Mouse (Mus musculus): ENCODE results near the gene Hist1h3d. TPM values are rescaled to one million over a fixed set of nuclear protein-coding genes. Genes with fewer than 3 reads are reported as not detected.

The Hist1h3d gene
- total RNA-seq (2014; rRNA removed): 73.0 and 78.9 TPM in 2 replicates
- polyA plus RNA-seq (2015; fragmentation: Nextera tagmentation; extraction: Ambion mirVana): 0.57 and 0.80 TPM in 2 replicates

DNA sequence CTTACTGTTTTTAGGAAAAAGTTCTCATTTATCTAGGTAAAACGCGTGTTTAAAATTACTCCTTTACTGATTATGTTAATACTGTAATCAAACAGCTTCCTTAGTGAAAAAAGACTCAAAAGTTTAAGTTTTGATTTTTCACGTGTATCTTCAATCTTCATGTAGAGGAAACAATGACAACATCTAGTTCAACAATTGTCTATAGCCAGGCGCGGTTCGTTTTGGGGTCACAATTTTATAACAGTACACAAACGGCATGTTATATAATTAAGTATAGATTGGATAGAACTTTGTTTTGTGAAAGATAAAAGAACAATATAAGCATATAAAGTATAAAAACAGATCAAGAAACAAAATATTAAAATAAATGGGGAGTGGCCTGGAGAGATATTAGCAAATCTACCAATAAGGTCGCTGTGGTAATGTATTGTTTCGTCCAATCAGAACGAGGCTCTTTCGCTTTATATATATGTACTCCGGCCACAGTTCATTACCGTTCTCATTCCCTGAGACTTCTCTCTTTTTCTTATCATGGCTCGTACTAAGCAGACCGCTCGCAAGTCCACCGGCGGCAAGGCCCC, at the start of gene Hist1h3d:
Gene Hist1h3d, plus strand, starts transcription at position 493 of the 581 bp plus-strand sequence.
- no peaks in the 10 kb centered on the region for H3K27me3 ChIP-seq (ENCODE audit: insufficient read depth, low read length)
- no peaks in the 10 kb centered on the region for H3K36me3 ChIP-seq (ENCODE audit: insufficient read depth)
- H3K9ac ChIP-seq: peak within 1 kb of the TSS; percentile 50
- no peak for TF ChIP-seq CTCF (IDR thresholded peaks at IDR 0.05; ENCODE audit: low read depth)
- WGBS: under 1% methylated on average over 18 of the region's 18 CpGs
- peak within 1 kb of the TSS; percentile 67 for H3K4me2 ChIP-seq (ENCODE audit: low read depth)
- peak within 1 kb of the TSS; percentile 78 for H3K27ac ChIP-seq (ENCODE audit: low read depth, low read length)
- H3K4me1 ChIP-seq (ENCODE audit: insufficient read depth): peaks cover 23% of the 10 kb centered on the region
- DNase-seq: peak; percentile 87
- peak; percentile 37 for ATAC-seq
- H3K4me3 ChIP-seq (ENCODE audit: low read depth, low read length): peak within 1 kb of the TSS; percentile 38
- H3K9me3 ChIP-seq (ENCODE audit: low read length): no peaks in the 10 kb centered on the region

DNA sequence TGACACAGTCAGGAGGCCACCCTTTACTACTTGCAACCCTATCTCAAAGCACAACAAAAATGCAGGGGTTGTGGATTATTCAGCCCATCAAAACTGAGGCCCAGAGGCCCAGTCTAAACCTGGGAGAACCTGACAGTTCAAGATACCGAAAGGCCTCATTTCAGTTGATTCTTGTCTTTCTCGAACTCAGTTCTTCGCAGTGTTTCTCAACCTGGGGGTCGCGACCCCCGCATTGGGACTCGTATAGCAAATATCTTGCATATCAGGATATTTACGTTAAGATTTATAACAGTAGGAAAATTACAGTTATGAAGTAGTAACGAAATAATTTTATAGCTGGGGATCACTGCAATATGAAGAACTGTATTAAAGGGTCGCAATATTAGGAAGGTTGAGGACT, 49.7 kb upstream of the Hist1h3d start:
- no peak for TF ChIP-seq CTCF (IDR thresholded peaks at IDR 0.05; ENCODE audit: low read depth)
- peak overlapping the region; percentile 55 for H3K4me2 ChIP-seq (ENCODE audit: low read depth)
- DNase-seq (no peak), ATAC-seq (no peak)
- no peaks in the 10 kb centered on the region for H3K4me1 ChIP-seq (ENCODE audit: insufficient read depth)
- 2% methylated on average over 10 of the region's 10 CpGs for WGBS
- no peaks in the 10 kb centered on the region for H3K36me3 ChIP-seq (ENCODE audit: insufficient read depth)
- no peaks in the 10 kb centered on the region for H3K9me3 ChIP-seq (ENCODE audit: low read length)
- no peak overlapping the region for H3K9ac ChIP-seq
- H3K27ac ChIP-seq (ENCODE audit: low read depth, low read length): no peak overlapping the region
- no peaks in the 10 kb centered on the region for H3K27me3 ChIP-seq (ENCODE audit: insufficient read depth, low read length)
- peak overlapping the region; percentile 50 for H3K4me3 ChIP-seq (ENCODE audit: low read depth, low read length)

DNA sequence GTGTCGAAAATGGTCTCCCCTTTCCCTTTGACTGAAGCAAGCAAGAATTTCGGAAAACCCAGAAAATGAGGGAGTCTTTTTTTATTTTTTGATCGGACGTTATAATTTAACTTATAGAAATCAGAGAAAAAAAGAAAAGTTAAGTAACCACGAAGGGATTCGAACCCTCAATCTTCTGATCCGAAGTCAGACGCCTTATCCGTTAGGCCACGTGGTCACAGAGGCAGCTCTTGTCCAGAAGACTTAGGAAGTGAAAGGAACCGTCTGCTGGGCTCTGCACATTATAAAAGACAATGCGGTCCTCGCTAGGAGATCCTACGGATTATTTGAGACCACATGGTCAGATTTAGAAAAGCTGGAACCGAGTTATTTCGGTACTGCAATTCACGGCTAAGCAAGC, 49.3 kb upstream of the Hist1h3d start:
- TF ChIP-seq CTCF (IDR thresholded peaks at IDR 0.05; ENCODE audit: low read depth): no peak
- peak overlapping the region; percentile 55 for H3K4me2 ChIP-seq (ENCODE audit: low read depth)
- no peaks in the 10 kb centered on the region for H3K4me1 ChIP-seq (ENCODE audit: insufficient read depth)
- H3K9me3 ChIP-seq (ENCODE audit: low read length): no peaks in the 10 kb centered on the region
- peak overlapping the region; percentile 71 for H3K27ac ChIP-seq (ENCODE audit: low read depth, low read length)
- peak; percentile 98 for DNase-seq
- peak overlapping the region; percentile 50 for H3K4me3 ChIP-seq (ENCODE audit: low read depth, low read length)
- no peaks in the 10 kb centered on the region for H3K36me3 ChIP-seq (ENCODE audit: insufficient read depth)
- ATAC-seq: peak; percentile 54
- under 1% methylated on average over 17 of the region's 17 CpGs for WGBS
- peak overlapping the region; percentile 56 for H3K9ac ChIP-seq
- no peaks in the 10 kb centered on the region for H3K27me3 ChIP-seq (ENCODE audit: insufficient read depth, low read length)

DNA sequence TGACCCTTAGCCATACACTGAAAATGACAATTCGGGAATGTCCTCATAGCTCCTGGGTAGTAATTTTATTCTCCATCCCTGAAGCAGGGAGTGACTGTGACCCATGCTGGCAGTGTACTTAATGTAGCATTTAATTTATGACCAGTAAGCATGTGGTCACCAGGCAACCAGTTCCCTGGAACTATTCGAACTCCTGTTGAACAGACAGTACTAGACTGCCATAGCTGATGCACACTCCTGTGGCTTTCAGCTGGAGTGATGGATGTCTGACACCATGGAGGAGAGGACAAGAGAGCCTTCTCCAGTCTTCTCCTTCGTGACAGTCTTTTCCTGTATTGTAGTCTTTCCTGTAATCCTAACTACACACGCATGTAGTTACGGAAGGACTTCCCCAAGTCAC, 46.6 kb upstream of the Hist1h3d start:
- H3K27me3 ChIP-seq (ENCODE audit: insufficient read depth, low read length): no peaks in the 10 kb centered on the region
- no peak for ATAC-seq
- no peaks in the 10 kb centered on the region for H3K36me3 ChIP-seq (ENCODE audit: insufficient read depth)
- no peaks in the 10 kb centered on the region for H3K9me3 ChIP-seq (ENCODE audit: low read length)
- H3K4me1 ChIP-seq (ENCODE audit: insufficient read depth): peaks cover 17% of the 10 kb centered on the region
- H3K9ac ChIP-seq: no peak overlapping the region
- H3K27ac ChIP-seq (ENCODE audit: low read depth, low read length): no peak overlapping the region
- WGBS: 79% methylated on average over 5 of the region's 5 CpGs
- no peak overlapping the region for H3K4me2 ChIP-seq (ENCODE audit: low read depth)
- TF ChIP-seq CTCF (IDR thresholded peaks at IDR 0.05; ENCODE audit: low read depth): no peak
- no peak for DNase-seq
- H3K4me3 ChIP-seq (ENCODE audit: low read depth, low read length): no peak overlapping the region

GRCm38 (mm10) chr13:23529480-23530165, 45.9 kb upstream of the Hist1h3d start:
- Histone ChIP-seq H3K27me3 (ENCODE audit: insufficient read depth, low read length) (no peaks in the 10 kb centered on the region), H3K4me1 (ENCODE audit: insufficient read depth) (peaks cover 20% of the 10 kb centered on the region)
- WGBS: 35% methylated on average over 2 of the region's 2 CpGs

GRCm38 (mm10) chr13:23530181-23530900, 45.2 kb upstream of the Hist1h3d start:
- Histone ChIP-seq H3K36me3 (ENCODE audit: insufficient read depth) (no peaks in the 10 kb centered on the region), H3K4me2 (ENCODE audit: low read depth) (peak overlapping the region; percentile 72), H3K27me3 (ENCODE audit: insufficient read depth, low read length) (no peaks in the 10 kb centered on the region), H3K9ac (peak overlapping the region; percentile 82), H3K9me3 (ENCODE audit: low read length) (no peaks in the 10 kb centered on the region), H3K4me1 (ENCODE audit: insufficient read depth) (peaks cover 22% of the 10 kb centered on the region), H3K27ac (ENCODE audit: low read depth, low read length) (peak overlapping the region; percentile 98), H3K4me3 (ENCODE audit: low read depth, low read length) (peak overlapping the region; percentile 68)
- TF ChIP-seq CTCF (IDR thresholded peaks at IDR 0.05; ENCODE audit: low read depth): no peak
- peak; percentile 7; the same call in 1 of the 2 replicates for ATAC-seq
- peak; percentile 85 for DNase-seq
- under 1% methylated on average over 20 of the region's 20 CpGs for WGBS

More at GRCm38 (mm10) chr13:23529480-23530165, 45.9 kb upstream of the Hist1h3d start:
- DNase-seq: no peak
- H3K9me3 ChIP-seq (ENCODE audit: low read length): no peaks in the 10 kb centered on the region
- peak overlapping the region; percentile 98 for H3K27ac ChIP-seq (ENCODE audit: low read depth, low read length)
- no peak for TF ChIP-seq CTCF (IDR thresholded peaks at IDR 0.05; ENCODE audit: low read depth)
- peak overlapping the region; percentile 82 for H3K9ac ChIP-seq
- peak overlapping the region; percentile 72 for H3K4me2 ChIP-seq (ENCODE audit: low read depth)
- H3K4me3 ChIP-seq (ENCODE audit: low read depth, low read length): peak overlapping the region; percentile 68
- H3K36me3 ChIP-seq (ENCODE audit: insufficient read depth): no peaks in the 10 kb centered on the region
- ATAC-seq: no peak

Measured in forebrain, postnatal 0 days (tissue).